Mouse (Mus musculus): ENCODE results near the gene Olfr768. TPM values are rescaled to one million over a fixed set of nuclear protein-coding genes. Genes with fewer than 3 reads are reported as not detected.

The Olfr768 gene
- polyA plus RNA-seq, 1 experiment from 2014 or later: not detected

Other genes starting within 250 kb of the Olfr768 start
- 4.2 and 4.6 TPM in 2 replicates for gene Gdf11, start 207.7 kb downstream of the Olfr768 start, polyA plus RNA-seq (2014; fragmentation: Nextera tagmentation; extraction: Ambion mirVana)
- gene Cd63, start 198.4 kb downstream of the Olfr768 start, polyA plus RNA-seq (2014; fragmentation: Nextera tagmentation; extraction: Ambion mirVana): 663 and 664 TPM in 2 replicates
- gene Rdh5, start 176.5 kb downstream of the Olfr768 start, polyA plus RNA-seq (2014; fragmentation: Nextera tagmentation; extraction: Ambion mirVana): 14.9 and 17.1 TPM in 2 replicates
- 222 and 236 TPM in 2 replicates for gene Bloc1s1, start 175.3 kb downstream of the Olfr768 start, polyA plus RNA-seq (2014; fragmentation: Nextera tagmentation; extraction: Ambion mirVana)
- 2.6 and 4.4 TPM in 2 replicates for gene Itga7, start 165.6 kb downstream of the Olfr768 start, polyA plus RNA-seq (2014; fragmentation: Nextera tagmentation; extraction: Ambion mirVana)
- 0.35 TPM in 1 of 2 replicates, not detected in the other for gene Mettl7b, start 138.4 kb downstream of the Olfr768 start, polyA plus RNA-seq (2014; fragmentation: Nextera tagmentation; extraction: Ambion mirVana)
- gene Olfr9, start 109.9 kb downstream of the Olfr768 start, polyA plus RNA-seq (2014; fragmentation: Nextera tagmentation; extraction: Ambion mirVana): not detected in 2 replicates
- gene Olfr763, start 88.6 kb downstream of the Olfr768 start, polyA plus RNA-seq (2014; fragmentation: Nextera tagmentation; extraction: Ambion mirVana): not detected in 2 replicates
- not detected in 2 replicates for gene Olfr764-ps1, start 59.5 kb downstream of the Olfr768 start, polyA plus RNA-seq (2014; fragmentation: Nextera tagmentation; extraction: Ambion mirVana)
- gene Olfr765, start 49.4 kb downstream of the Olfr768 start, polyA plus RNA-seq (2014; fragmentation: Nextera tagmentation; extraction: Ambion mirVana): not detected in 2 replicates
- gene Olfr766-ps1, start 30.4 kb downstream of the Olfr768 start, polyA plus RNA-seq (2014; fragmentation: Nextera tagmentation; extraction: Ambion mirVana): not detected in 2 replicates
- gene Olfr767, start 16.5 kb downstream of the Olfr768 start, polyA plus RNA-seq (2014; fragmentation: Nextera tagmentation; extraction: Ambion mirVana): not detected in 2 replicates
- not detected in 2 replicates for gene Olfr769, start 18.5 kb upstream of the Olfr768 start, polyA plus RNA-seq (2014; fragmentation: Nextera tagmentation; extraction: Ambion mirVana)
- gene Olfr770, start 39.6 kb upstream of the Olfr768 start, polyA plus RNA-seq (2014; fragmentation: Nextera tagmentation; extraction: Ambion mirVana): not detected in 2 replicates
- not detected in 2 replicates for gene Olfr771, start 65.4 kb upstream of the Olfr768 start, polyA plus RNA-seq (2014; fragmentation: Nextera tagmentation; extraction: Ambion mirVana)
- not detected in 2 replicates for gene Olfr772, start 78.5 kb upstream of the Olfr768 start, polyA plus RNA-seq (2014; fragmentation: Nextera tagmentation; extraction: Ambion mirVana)
- gene Olfr773, start 88.0 kb upstream of the Olfr768 start, polyA plus RNA-seq (2014; fragmentation: Nextera tagmentation; extraction: Ambion mirVana): not detected in 2 replicates
- gene Olfr774, start 136.8 kb upstream of the Olfr768 start, polyA plus RNA-seq (2014; fragmentation: Nextera tagmentation; extraction: Ambion mirVana): not detected in 2 replicates
- not detected in 2 replicates for gene Olfr775, start 149.0 kb upstream of the Olfr768 start, polyA plus RNA-seq (2014; fragmentation: Nextera tagmentation; extraction: Ambion mirVana)
- gene Olfr776, start 159.8 kb upstream of the Olfr768 start, polyA plus RNA-seq (2014; fragmentation: Nextera tagmentation; extraction: Ambion mirVana): not detected in 2 replicates
- gene Olfr777, start 172.1 kb upstream of the Olfr768 start, polyA plus RNA-seq (2014; fragmentation: Nextera tagmentation; extraction: Ambion mirVana): not detected in 2 replicates
- gene Olfr780, start 218.7 kb upstream of the Olfr768 start, polyA plus RNA-seq (2014; fragmentation: Nextera tagmentation; extraction: Ambion mirVana): not detected in 2 replicates
- not detected in 2 replicates for gene Olfr781, start 229.5 kb upstream of the Olfr768 start, polyA plus RNA-seq (2014; fragmentation: Nextera tagmentation; extraction: Ambion mirVana)
- gene Olfr782, start 249.5 kb upstream of the Olfr768 start, polyA plus RNA-seq (2014; fragmentation: Nextera tagmentation; extraction: Ambion mirVana): not detected in 2 replicates

Data from stomach, embryonic 14.5 days (tissue).